Mouse (Mus musculus) megakaryocyte progenitor cell, adult 5-6 weeks (primary cell): ENCODE results near the gene Vmn1r13. TPM values are rescaled to one million over a fixed set of nuclear protein-coding genes. Genes with fewer than 3 reads are reported as not detected.
"Not testable (repeated sequence)": the region's sequence is repeated elsewhere in the genome, so short reads cannot be mapped to it uniquely, and the experiment has no call there.

Experiments
- ATAC-seq: replicated peaks from 2 replicates; pipeline ENCODE4 v1.8.0; 2016; ENCODE audit warnings: mild to moderate bottlenecking, moderate TSS enrichment, inconsistent platforms; ENCODE audit not compliant: poor library complexity
- total RNA-seq, 2 experiments: library from RNA; stranded (forward) in 1 of 2; stranded (reverse) in 1 of 2; fragments of 157-497, 149-512 nt in 1 of 2; fragments of 200-1000 nt in 1 of 2; gene quantifications; 2 replicates each; pipeline versions ENCODE4 v1.2.3 to v1.2.4; 2015 to 2017

The Vmn1r13 gene
- total RNA-seq (2015), result not detected in 2 replicates
- not detected in 2 replicates for total RNA-seq (2017)

GRCm38 (mm10) chr6:57202990-57203389 lies at the start of gene Vmn1r13:
Gene Vmn1r13, plus strand, starts transcription at chr6:57203290.
- not testable (repeated sequence) for ATAC-seq

- ATAC-seq, result no peak
Measured at GRCm38 (mm10) chr6:57156619-57157018, 46.5 kb upstream of the Vmn1r13 start, which contains the start of gene Vmn1r12. Gene Vmn1r12, plus strand, starts transcription at chr6:57156919.

- ATAC-seq, result not testable (repeated sequence)
Measured at GRCm38 (mm10) chr6:57190016-57190415, 13.1 kb upstream of the Vmn1r13 start.

- ATAC-seq, result no peak
Measured at GRCm38 (mm10) chr6:57231386-57231785, 28.3 kb downstream of the Vmn1r13 start, which contains the start of gene Vmn1r14. Gene Vmn1r14, plus strand, starts transcription at chr6:57231686.

- ATAC-seq, result no peak
Measured at GRCm38 (mm10) chr6:57257652-57258051, 54.6 kb downstream of the Vmn1r13 start, which contains the start of gene Vmn1r15. Gene Vmn1r15, plus strand, starts transcription at chr6:57257952.

- no peak for ATAC-seq
Measured at GRCm38 (mm10) chr6:57260990-57261389, 57.9 kb downstream of the Vmn1r13 start.

Other genes with a start within 250 kb of the Vmn1r13 start
- gene Vmn1r5, start 233.0 kb upstream of the Vmn1r13 start, total RNA-seq (2015), result not detected in 2 replicates
- not detected in 2 replicates for gene Vmn1r5, start 233.0 kb upstream of the Vmn1r13 start, total RNA-seq (2017)
- not detected in 2 replicates for gene Vmn1r6, start 206.0 kb upstream of the Vmn1r13 start, total RNA-seq (2015)
- gene Vmn1r6, start 206.0 kb upstream of the Vmn1r13 start, total RNA-seq (2017), result not detected in 2 replicates
- not detected in 2 replicates for gene Vmn1r7, start 178.0 kb upstream of the Vmn1r13 start, total RNA-seq (2015)
- not detected in 2 replicates for gene Vmn1r7, start 178.0 kb upstream of the Vmn1r13 start, total RNA-seq (2017)
- gene Vmn1r8, start 171.0 kb upstream of the Vmn1r13 start, total RNA-seq (2015), result not detected in 2 replicates
- gene Vmn1r8, start 171.0 kb upstream of the Vmn1r13 start, total RNA-seq (2017), result not detected in 2 replicates
- gene Vmn1r9, start 136.5 kb upstream of the Vmn1r13 start, total RNA-seq (2015), result not detected in 2 replicates
- gene Vmn1r9, start 136.5 kb upstream of the Vmn1r13 start, total RNA-seq (2017), result not detected in 2 replicates
- not detected in 2 replicates for gene Vmn1r10, start 93.8 kb upstream of the Vmn1r13 start, total RNA-seq (2015)
- not detected in 2 replicates for gene Vmn1r10, start 93.8 kb upstream of the Vmn1r13 start, total RNA-seq (2017)
- gene Vmn1r11, start 69.8 kb upstream of the Vmn1r13 start, total RNA-seq (2015), result not detected in 2 replicates
- not detected in 2 replicates for gene Vmn1r11, start 69.8 kb upstream of the Vmn1r13 start, total RNA-seq (2017)
- gene Vmn1r12, start 46.4 kb upstream of the Vmn1r13 start, total RNA-seq (2015), result not detected in 2 replicates
- gene Vmn1r12, start 46.4 kb upstream of the Vmn1r13 start, total RNA-seq (2017), result not detected in 2 replicates
- gene Vmn1r14, start 28.4 kb downstream of the Vmn1r13 start, total RNA-seq (2015), result not detected in 2 replicates
- not detected in 2 replicates for gene Vmn1r14, start 28.4 kb downstream of the Vmn1r13 start, total RNA-seq (2017)
- not detected in 2 replicates for gene Vmn1r15, start 54.7 kb downstream of the Vmn1r13 start, total RNA-seq (2015)
- not detected in 2 replicates for gene Vmn1r15, start 54.7 kb downstream of the Vmn1r13 start, total RNA-seq (2017)
- gene Vmn1r16, start 126.2 kb downstream of the Vmn1r13 start, total RNA-seq (2015), result not detected in 2 replicates
- gene Vmn1r16, start 126.2 kb downstream of the Vmn1r13 start, total RNA-seq (2017), result not detected in 2 replicates
- not detected in 2 replicates for gene Vmn1r17, start 160.4 kb downstream of the Vmn1r13 start, total RNA-seq (2015)
- gene Vmn1r17, start 160.4 kb downstream of the Vmn1r13 start, total RNA-seq (2017), result not detected in 2 replicates
- not detected in 2 replicates for gene Vmn1r18, start 192.5 kb downstream of the Vmn1r13 start, total RNA-seq (2015)
- gene Vmn1r18, start 192.5 kb downstream of the Vmn1r13 start, total RNA-seq (2017), result not detected in 2 replicates
- gene Vmn1r19, start 200.5 kb downstream of the Vmn1r13 start, total RNA-seq (2015), result not detected in 2 replicates
- not detected in 2 replicates for gene Vmn1r19, start 200.5 kb downstream of the Vmn1r13 start, total RNA-seq (2017)
- gene Vmn1r20, start 225.6 kb downstream of the Vmn1r13 start, total RNA-seq (2015), result not detected in 2 replicates
- not detected in 2 replicates for gene Vmn1r20, start 225.6 kb downstream of the Vmn1r13 start, total RNA-seq (2017)